Mouse (Mus musculus): ENCODE data around the gene Adamts2.

- TF ChIP-seq CTCF (IDR thresholded peaks at IDR 0.05; ENCODE audit: extremely low read depth, insufficient read depth, low read length): no peak
- no peak for TF ChIP-seq POLR2A (IDR thresholded peaks at IDR 0.05; ENCODE audit: extremely low read depth, insufficient read depth, low read length)
Observed at GRCm38 (mm10) chr11:50658826-50659225, 56.9 kb downstream of the Adamts2 start.

All from cortical plate, adult 2 months (tissue).